Mouse (Mus musculus) thymus, adult 2 months (tissue): ENCODE results near the gene Ldhb. TPM values are rescaled to one million over a fixed set of nuclear protein-coding genes. Genes with fewer than 3 reads are reported as not detected.

ENCODE experiments used
- DNase-seq: peaks from one replicate; pipeline ENCODE4 v3.0.0; 2021
- H3K27ac ChIP-seq: fragments of 200-500 bp; 2 replicates; pipeline ENCODE4 v1.5.1; 2012; ENCODE audit warnings: low read length, control low read depth; ENCODE audit not compliant: control insufficient read depth, insufficient read depth
- H3K27me3 ChIP-seq: fragments of 200-500 bp; 2 replicates; pipeline ENCODE4 v1.6.1; 2012; ENCODE audit warnings: mild to moderate bottlenecking, low read length, moderate library complexity, mixed read lengths; ENCODE audit not compliant: control insufficient read depth, insufficient read depth
- H3K36me3 ChIP-seq: fragments of 200-500 bp; 2 replicates; pipeline ENCODE4 v1.6.1; 2012; ENCODE audit warnings: mild to moderate bottlenecking, low read length, moderate library complexity; ENCODE audit not compliant: control insufficient read depth, insufficient read depth
- H3K4me1 ChIP-seq: fragments of 200-500 bp; replicated peaks from 2 replicates; pipeline ENCODE4 v1.6.1; 2012; ENCODE audit warnings: low read length; ENCODE audit not compliant: control insufficient read depth, insufficient read depth
- H3K4me3 ChIP-seq: fragments of 200-500 bp; 2 replicates; pipeline ENCODE4 v1.5.1; 2012; ENCODE audit warnings: mild to moderate bottlenecking, low read length, control low read depth, moderate library complexity; ENCODE audit not compliant: control insufficient read depth, insufficient read depth
- CTCF ChIP-seq: fragments of 200-500 bp; IDR thresholded peaks from 2 replicates; pipeline ENCODE4 v1.5.1; 2012; ENCODE audit warnings: mild to moderate bottlenecking, control low read depth, low read length, moderate library complexity, borderline replicate concordance; ENCODE audit not compliant: control insufficient read depth, poor library complexity, insufficient read depth; ENCODE audit errors: extremely low read depth
- POLR2A ChIP-seq: fragments of 200-500 bp; IDR thresholded peaks from 2 replicates; pipeline ENCODE4 v1.6.1; 2012; ENCODE audit warnings: mild to moderate bottlenecking, low read length, control low read depth, moderate library complexity; ENCODE audit not compliant: control insufficient read depth, poor library complexity, insufficient read depth; ENCODE audit errors: extremely low read depth
- WGBS: fragments of 180-500 bp; shearing (Covaris S2); methylation state at CpG from one replicate; pipeline ENCODE4 v1.1.7; 2018; 5-methylcytosine and 5-hydroxymethylcytosine counted together
- polyA plus RNA-seq: library from polyadenylated mRNA; depleted of rRNA; stranded (reverse); fragments of >200 nt; gene quantifications from 2 replicates; pipeline ENCODE4 v1.2.3, GENCODE M21; 2012; rRNA removed

Ldhb gene
- polyA plus RNA-seq, 1 experiment, result 525 TPM

- 89% methylated on average over 12 of the region's 12 CpGs for WGBS
- Histone ChIP-seq H3K4me1 (peaks cover 33% of the 10 kb centered on the region), H3K27ac (no peak overlapping the region), H3K27me3 (no peaks in the 10 kb centered on the region), H3K36me3 (no peaks in the 10 kb centered on the region), H3K4me3 (no peak overlapping the region)
- DNase-seq, result no peak
- TF ChIP-seq POLR2A (no peak), CTCF (no peak)
Measured at GRCm38 (mm10) chr6:142451381-142451780, 56.4 kb downstream of the Ldhb start.

Other genes with a start within 250 kb of the Ldhb start
- gene Iapp, start 209.5 kb downstream of the Ldhb start, polyA plus RNA-seq, result 4.0 and 6.6 TPM in 2 replicates
- gene Slco1a5, start 185.0 kb downstream of the Ldhb start, polyA plus RNA-seq, result 0.15 and 0.27 TPM in 2 replicates
- gene Pyroxd1, start 162.3 kb downstream of the Ldhb start, polyA plus RNA-seq, result 6.3 TPM in 2 replicates
- gene Recql, start 120.9 kb downstream of the Ldhb start, polyA plus RNA-seq, result 23.6 and 24.2 TPM in 2 replicates
- 8.9 and 9.4 TPM in 2 replicates for gene Golt1b, start 120.7 kb downstream of the Ldhb start, polyA plus RNA-seq
- 1.1 and 2.0 TPM in 2 replicates for gene Spx, start 94.5 kb downstream of the Ldhb start, polyA plus RNA-seq
- gene Gys2, start 34.8 kb downstream of the Ldhb start, polyA plus RNA-seq, result 0.74 and 1.1 TPM in 2 replicates
- 3.1 and 3.9 TPM in 2 replicates for gene Kcnj8, start 63.7 kb upstream of the Ldhb start, polyA plus RNA-seq
- gene Abcc9, start 194.4 kb upstream of the Ldhb start, polyA plus RNA-seq, result 1.4 and 2.9 TPM in 2 replicates
- gene Cmas, start 248.7 kb upstream of the Ldhb start, polyA plus RNA-seq, result 25.5 and 29.0 TPM in 2 replicates